Mouse (Mus musculus) ES-Bruce4 (cell line): ENCODE results near the gene Tspan31.
"Not testable (repeated sequence)": the region's sequence is repeated elsewhere in the genome, so short reads cannot be mapped to it uniquely, and the experiment has no call there.

Experiments
- EP300 ChIP-seq: IDR thresholded peaks from 2 replicates; pipeline ENCODE4 v1.6.1; 2011; ENCODE audit warnings: low read depth, low read length; ENCODE audit not compliant: insufficient read depth
- POLR2A ChIP-seq: IDR thresholded peaks from one replicate; pipeline ENCODE4 v1.8.1; 2011; ENCODE audit warnings: low read length; ENCODE audit not compliant: insufficient read depth

DNA sequence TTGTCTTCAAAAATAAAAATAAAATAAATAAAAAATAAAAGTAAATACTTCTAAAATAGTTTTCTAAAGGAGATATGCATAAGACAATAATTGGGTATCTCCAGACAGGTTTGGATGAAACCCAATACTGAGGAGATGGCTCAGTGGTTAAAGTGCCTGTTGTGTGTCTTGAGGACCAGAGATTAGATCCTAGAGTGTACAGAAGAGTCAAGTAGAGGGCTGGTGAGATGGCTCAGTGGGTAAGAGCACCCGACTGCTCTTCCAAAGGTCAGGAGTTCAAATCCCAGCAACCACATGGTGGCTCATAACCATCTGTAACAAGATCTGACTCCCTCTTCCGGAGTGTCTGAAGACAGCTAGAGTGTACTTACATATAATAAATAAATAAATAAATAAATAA is 2.9 kb upstream of the Tspan31 start:
- not testable (repeated sequence) for TF ChIP-seq POLR2A, EP300
